Mouse (Mus musculus): ENCODE data around the gene Spag8.
A peak's percentile ranks its signal among the peaks of the same experiment; 100 is the strongest.

Gene Spag8

DNA sequence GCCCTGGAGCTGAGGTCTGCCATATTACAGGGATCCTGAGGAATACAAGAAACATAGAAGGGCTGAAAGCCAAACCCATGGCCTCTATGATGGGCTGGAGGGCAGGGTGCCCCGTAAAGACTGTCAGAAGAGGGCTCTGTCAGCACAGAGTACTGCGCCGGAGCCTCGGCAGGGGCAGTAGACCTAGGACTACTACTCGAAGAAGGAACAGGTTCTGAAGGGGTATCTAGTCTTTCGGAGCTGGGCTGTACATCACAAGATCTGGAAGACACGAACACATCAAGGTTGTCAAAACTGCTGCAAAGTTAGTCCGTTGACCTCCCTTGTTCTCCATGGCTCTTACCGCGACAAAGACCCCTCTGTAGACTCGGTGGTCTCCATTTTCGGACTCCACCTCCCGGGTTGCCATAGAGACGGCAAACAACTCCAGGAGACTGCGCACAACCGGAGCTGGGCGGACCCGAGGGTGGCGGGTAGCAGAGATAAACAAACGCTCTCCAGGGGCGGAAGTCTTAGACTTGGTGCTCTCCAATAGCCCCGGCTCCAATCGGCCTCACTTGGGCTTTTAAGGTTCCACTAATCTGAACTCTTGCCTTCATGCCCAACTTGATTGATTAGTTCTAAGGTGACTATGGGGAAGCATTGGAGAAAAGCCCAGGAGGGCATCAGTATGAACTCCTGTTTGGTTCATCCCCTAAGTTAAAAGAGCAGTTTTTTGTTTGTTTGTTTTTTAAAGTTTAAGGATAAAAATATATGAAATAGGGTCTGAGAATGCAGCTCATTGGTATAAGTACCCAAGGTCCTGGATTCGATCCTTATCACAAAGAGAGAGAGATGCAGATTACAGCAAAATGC is at the start of gene Spag8:
Spag8 (minus strand) TSS at position 434 of the 855 bp plus-strand sequence.
- no peak for DNase-seq (ENCODE audit: low read depth, low spot score)

DNA sequence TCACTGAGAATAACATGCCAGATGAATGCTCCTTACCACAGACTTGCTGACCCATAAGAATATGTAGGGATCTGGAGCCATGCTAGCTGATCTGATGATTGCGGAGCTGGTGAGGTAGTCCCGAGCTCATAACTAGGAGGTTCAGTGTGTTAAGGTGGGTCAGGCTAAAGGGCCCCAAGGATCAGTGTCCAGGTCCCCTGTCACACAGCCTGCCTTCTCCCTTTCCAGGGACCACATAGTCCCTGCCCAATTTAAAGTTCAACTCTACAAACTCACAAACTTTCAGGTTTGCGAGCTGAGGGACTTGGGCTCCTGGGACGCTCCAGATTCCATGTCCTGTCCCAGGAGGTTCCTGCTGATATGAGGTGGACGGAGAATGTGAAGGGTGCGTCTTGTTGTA is 47.3 kb upstream of the Spag8 start, which contains the start of gene Olfr70:
Olfr70 (minus strand) TSS at position 101 of the 400 bp plus-strand sequence.
- DNase-seq (ENCODE audit: low read depth, low spot score): no peak

DNA sequence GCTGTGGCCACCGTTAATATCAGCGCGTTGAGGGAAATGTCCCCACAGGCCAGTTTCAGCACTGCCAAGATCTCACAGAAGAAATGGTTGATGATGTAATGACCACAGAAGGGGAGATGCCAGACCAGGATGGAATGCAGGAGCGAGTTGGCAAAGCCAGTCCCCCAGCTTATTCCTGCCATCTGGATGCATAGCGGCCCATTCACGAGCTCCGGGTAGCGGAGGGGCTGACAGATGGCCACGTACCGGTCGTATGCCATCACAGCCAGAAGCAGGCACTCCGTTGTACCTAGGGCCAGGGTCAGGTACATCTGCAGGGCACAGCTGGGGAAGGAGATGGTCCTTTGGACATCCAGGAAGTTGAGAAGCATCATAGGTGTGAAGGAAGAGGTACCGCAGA is 43.2 kb upstream of the Spag8 start:
- DNase-seq (ENCODE audit: low read depth, low spot score): no peak

DNA sequence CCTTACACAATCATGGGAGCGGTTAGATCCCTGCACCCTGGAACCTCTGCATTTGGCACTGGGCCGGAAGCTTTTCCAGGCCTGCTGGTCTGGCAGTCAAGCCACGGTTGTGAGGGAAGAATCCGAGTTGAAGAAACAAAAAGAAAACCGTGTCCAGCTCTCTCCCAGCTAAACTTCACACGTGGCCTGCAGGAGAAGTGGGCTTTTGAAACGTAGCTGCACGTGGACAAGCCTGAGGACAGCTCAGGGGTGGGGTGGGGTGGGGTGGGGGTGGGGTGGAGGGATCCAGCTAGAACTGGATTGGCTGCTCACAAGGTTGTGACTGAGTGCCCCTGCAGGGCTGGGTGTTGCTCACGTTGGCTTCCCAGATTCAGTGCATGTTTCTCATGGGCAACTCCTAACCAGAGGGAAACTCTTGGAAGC is 41.9 kb upstream of the Spag8 start:
- no peak for DNase-seq (ENCODE audit: low read depth, low spot score)

DNA sequence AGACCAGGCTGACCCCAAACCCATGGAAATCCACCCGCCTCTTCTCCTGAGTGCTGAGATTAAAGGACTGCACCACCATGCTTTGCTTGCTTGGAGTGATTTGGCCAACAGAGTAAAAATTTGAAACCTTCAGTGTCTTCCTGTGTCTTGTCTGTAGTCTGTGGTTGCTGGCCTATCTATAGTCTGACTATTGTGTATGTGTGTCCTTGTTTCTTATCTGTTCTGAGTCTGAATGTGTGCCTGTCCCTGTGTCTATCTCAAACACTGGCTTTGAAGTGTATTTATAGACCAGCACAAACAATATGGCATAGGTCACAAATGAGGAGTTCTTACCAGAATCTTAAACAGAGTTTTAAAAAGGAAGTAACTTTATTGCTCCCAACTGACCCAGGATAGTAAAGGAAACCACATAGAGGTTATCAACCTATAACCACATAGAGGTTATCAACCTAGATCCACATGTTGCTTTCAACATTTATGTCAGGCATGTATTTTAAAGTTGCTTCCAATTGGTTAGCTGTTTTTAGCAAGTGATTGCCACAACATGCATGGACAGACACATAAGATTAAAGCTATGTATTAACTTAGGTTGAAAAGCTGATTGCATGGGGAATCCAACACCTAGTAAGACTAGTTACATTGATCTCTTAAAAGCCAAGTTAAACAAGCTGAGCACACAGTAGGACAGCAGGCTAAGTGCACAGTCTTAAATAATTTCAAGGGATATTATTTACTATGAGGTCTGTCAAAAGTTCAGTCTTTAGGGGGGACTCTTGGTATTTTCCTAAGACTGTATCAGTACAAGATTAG is 41.2 kb upstream of the Spag8 start:
- no peak for DNase-seq (ENCODE audit: low read depth, low spot score)

DNA sequence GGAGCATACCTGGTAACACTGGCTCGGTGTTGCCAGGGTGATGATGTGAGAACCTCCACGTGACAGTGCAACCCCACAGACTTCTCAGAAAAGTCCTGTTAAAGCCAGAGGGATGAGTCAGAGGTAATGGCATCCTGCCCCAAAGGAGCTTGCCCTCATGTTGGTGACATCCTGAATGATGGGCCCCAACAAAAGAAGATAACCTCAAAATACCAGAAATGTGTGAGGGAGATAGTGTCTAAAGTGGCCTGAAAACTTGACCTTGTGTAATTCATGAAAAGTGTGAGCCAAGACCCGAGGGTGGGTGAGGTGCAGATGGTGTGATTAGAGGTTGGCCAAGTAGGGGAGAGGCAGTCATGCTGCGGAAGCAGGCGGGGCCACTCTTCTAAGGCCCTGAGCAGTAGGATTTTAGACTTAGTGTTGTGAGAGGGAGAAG is 40.4 kb upstream of the Spag8 start:
- no peak for DNase-seq (ENCODE audit: low read depth, low spot score)

DNA sequence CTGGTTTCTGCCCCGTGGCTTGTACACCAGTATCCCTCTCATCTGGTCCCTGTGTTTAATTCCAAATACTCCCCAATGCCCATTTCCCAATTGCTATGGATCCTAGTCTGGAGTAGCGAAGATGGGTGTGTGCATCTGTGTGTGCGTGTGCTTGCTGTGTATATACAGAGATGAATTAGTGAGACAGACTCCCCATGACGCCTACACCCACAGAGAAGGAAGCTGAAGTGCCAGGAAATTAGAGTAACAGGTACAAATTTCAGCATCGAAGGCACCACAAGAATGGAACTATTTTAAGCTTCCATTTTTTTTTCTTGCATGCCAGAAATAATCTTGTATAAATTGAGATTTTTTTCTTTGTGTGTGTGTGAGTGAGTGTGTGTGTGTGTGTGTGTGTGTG is 37.6 kb upstream of the Spag8 start:
- no peak for DNase-seq (ENCODE audit: low read depth, low spot score)

DNA sequence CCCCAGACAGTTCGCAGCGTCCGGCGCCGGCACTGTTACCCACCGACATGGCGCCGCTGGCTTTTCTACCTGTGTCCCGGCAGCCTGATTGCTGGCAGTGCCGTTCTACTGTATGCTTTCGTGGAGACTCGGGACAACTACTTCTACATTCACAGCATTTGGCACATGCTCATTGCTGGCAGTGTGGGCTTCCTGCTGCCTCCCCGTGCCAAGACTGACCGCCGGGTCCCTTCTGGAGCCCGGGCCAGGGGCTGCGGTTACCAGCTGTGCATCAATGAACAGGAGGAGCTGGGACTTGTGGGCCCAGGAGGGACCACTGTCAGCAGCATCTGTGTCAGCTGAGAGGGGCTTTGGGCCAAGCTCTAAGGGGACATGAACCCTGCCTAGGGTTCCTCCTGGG is 36.6 kb upstream of the Spag8 start:
- DNase-seq (ENCODE audit: low read depth, low spot score): no peak

DNA sequence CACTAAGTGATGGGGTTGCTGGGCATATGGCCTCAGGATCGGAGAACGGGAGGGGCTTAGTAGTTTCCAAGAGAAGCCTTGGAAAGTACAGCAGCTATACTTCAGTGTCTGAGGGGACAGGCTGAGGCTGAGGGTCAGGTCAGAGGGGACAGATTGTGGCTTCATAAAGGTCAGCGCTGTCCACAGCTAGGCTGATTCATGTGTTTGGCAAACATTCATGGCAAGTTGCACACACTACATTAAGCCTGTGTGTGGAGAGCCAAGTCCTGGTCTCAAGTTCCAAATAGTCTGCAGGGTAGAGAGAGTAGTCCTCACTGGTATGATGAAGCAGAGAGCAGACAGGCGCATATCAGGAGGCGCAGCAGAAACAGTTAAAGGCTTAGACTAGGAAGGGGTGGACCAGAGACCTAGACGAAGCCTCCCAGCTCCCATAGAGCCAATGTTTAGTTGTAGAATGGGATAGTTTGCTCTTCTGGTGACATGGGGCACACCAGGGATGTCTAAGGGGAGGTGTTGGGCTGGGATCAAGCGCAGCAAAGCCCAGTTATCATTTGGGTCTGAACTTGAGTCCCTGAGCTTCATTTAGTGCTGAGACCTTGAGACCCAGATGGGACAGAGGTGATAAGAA is 26.1 kb upstream of the Spag8 start:
- no peak for DNase-seq (ENCODE audit: low read depth, low spot score)

DNA sequence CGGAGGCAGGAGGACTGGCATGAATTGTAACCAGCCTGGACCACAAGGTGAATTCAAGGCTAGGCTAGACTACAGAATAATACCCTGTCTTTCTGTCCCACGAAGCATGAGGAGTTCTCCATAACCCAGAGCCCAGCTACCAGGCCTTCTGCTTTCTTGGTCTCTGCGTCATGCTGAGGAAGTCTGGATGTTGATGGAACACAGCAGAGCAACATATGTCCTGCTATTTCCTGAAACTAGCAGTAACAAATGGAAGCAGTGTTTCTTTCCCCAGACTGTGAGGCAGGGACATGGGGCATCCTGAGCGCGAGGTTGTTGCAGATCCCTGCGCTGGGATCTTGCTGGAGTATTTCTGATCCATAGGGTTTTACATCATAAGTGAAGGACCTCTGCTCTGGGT is 25.1 kb upstream of the Spag8 start:
- no peak for DNase-seq (ENCODE audit: low read depth, low spot score)

DNA sequence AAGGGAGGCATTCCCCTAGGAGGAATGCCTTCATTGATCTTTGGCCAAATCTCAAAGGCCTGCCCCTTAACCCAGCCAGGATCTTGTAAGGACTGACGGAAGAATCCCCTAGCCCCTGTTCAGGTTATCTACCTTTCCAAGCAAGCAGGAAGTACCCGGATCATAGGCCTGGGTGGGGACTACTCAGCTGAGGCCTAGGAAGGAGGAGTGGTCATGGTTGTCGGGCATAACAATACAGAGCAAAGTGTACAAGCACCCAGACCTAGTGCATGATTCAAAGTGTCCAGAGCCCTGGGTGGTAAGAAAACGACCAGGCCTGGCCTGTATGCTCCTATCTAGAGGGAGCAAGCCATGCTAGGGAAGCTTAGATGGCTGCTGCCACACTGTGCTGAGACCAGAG is 22.2 kb upstream of the Spag8 start:
- no peak for DNase-seq (ENCODE audit: low read depth, low spot score)

DNA sequence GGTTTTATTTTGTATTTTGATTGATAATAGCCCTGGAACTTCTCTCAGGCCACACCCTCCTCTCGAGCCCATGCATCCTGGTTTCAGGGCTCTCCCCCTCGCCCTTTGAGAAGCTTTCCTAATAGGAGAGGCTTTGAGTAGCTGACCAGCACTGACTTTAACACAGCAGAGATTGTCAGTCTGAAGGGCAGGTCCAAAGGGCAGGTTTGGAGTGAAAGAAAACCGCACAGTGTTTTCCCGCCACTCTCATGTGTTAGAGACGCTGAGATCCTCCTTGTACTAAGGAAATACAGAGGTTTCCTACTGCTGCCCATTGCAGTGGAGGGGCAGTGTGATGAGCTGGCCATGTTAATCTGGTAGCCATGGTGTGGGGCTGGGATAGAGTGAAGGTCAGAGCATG is 21.6 kb upstream of the Spag8 start:
- DNase-seq (ENCODE audit: low read depth, low spot score): no peak

DNA sequence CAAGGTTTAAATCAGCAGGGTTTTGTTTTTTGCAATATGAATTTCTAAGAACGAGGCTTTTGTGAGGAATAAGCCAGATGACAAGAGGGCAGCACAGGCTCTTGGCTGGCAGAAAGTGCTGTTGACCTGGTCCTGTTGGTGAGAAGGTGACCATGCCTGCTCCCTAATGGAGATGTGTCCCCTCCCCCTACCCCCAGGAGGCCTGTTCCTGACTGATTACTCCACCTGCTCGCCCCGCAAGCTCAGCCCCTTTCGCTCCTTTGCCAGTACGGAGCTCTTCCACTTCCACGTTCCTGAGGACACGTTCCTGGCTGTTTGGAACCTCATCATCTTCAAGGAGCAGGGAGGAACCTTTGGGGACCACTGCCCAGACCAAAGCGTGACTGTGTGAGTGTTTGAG is 20.3 kb upstream of the Spag8 start:
- no peak for DNase-seq (ENCODE audit: low read depth, low spot score)

DNA sequence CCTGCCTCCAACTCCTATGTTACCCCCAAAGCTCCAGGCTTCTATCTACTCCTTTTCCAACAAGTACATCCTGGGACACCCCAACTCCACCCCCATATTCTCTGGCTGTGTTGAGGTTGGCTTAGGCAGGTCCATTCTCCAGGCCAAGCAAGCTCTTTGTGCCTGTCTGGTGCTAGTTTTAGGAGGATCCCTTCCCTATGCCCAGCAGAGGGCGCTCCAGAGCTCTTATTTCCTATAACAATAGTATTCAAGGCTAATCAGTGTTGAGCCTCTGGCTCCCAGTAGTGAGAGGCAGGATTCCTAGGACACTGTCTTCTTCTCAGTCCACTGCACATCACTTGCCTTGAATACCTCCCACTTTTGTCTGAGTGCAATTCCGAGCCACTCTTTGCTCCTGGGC is 18.7 kb upstream of the Spag8 start:
- peak; percentile 75 for DNase-seq (ENCODE audit: low read depth, low spot score)

DNA sequence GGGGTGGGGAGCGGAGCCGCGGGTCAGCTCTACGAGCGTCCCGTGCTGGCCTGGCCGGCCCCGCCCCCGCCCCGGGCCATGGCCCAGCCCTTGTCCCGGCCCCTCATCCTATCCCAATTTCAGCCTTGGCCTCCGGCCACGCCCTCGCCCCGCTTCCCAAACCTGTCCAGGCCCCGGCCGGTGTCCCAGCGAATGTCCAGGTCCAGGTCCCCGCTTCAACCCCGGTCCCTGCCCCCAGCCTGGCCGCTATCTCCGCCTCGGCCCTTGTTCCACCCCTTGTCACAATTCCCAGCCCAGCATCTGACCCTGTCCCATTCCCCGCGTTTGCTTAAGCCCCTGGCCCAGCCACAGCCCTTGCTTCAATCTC is 16.0 kb upstream of the Spag8 start:
- no peak for DNase-seq (ENCODE audit: low read depth, low spot score)

DNA sequence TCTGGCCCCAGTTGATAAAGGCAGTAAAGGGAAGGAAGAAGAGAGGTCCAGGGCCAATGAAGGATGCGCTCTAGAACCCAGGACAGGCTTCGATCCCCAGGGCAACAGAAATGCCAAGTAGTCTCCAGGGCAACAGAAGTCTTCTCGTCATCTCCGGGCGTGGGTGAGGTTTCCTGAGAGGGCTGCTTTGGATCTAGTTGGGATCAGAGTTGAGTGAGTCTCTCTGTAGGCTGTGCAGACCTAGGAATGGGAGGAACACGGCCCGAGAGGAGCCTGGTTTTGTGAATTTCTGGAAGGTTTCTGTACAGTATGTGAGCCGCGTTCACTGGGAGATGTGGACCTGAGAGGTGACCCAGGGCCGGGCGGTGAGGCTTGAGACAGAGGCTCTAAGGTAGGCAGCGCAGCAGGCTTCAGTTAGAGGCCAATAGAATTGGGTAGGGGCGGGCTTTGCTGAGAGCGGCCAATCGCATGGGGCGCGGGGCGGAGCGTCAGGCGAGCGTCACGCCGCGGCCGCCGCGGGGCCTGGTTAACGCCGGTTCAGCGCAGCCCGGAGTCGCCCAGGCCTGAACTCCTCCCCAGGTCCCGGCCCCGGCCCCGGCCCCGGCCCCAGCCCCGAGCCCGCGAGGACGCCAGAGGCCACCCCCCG is 15.5 kb upstream of the Spag8 start, which contains the start of the genes Tmem8b and Fam221b:
Tmem8b (plus strand) TSS at position 190 of the 646 bp plus-strand sequence.
Fam221b (minus strand) TSS at position 364 of the 646 bp plus-strand sequence.
- DNase-seq (ENCODE audit: low read depth, low spot score): peak; percentile 79

DNA sequence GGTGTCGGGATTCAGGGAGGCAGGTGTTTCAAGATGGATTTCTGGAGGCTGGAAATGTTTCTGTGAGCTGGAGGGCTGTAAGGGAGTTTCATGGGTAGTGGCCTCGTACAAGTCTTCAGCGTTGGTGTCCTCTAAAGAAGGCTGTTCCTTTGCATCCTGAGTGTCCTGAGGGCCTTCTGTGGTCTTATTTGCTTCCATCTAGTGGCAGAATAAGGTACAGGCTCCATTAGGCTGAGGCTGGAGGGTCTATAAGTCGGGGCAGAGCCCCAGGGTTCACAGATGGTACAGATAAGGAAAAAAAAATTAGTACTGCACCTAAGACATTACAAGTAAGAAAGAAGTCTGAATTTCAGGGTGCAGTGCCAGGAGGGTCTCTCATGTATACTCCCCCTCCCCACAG is 13.0 kb upstream of the Spag8 start:
- no peak for DNase-seq (ENCODE audit: low read depth, low spot score)

DNA sequence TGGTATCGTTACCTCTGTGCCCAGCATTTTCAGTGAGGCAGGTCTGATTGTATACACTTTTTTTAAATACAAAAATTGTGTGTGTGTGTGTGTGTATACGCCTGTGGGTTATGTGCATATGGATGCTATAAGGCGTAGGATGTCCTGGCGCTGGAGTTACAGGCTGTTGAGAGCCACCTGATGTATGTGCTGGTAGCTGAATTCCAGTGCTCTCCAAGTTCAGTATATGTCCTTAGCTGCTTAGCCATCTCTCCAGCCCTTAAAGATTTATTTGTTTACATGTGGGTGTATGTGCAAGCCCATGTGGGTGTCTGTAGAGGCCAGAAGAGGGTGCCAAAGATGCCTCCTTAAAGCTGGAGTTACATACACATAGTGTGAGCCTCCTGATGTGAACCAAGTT is 3.8 kb upstream of the Spag8 start:
- no peak for DNase-seq (ENCODE audit: low read depth, low spot score)

DNA sequence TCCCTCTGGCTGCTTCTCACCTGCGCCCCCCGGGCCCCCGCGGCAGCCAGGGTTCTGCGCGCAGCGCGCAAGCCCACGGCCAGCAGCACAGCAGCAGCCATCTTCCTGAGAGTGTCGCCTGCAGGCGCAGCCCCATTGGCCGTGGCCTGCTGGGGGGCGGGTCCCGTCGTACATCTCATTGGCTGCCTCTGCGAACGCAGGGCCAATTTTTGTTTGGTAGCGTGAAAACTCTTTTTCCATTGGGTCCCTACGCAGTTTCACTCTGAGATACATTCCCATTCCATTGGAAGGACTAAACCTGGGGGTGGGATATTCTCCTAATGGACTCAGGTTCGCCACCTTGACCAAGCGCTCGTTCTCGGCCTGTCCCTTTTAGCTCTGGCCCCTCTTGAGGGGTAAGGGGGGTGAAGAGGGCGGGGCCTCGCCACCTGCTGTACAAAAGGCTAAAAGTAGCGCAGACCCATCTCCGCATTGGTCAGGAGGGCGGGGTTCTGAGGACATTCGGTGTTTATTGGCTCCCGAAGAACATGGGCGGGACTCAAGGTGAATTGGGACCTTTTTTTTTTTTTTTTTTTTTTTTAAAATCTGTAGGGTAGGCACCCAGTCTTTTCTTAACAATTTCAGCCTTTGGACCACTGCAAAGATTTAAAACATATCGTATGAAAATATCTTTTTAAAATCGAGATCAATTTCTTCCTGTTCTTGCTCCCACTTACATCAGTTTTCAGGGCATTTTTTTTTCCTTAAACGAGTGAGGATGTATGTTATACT is 3.1 kb upstream of the Spag8 start, which contains the start of gene Hint2:
Hint2 (minus strand) TSS at position 128 of the 771 bp plus-strand sequence.
- DNase-seq (ENCODE audit: low read depth, low spot score): peak; percentile 91

DNA sequence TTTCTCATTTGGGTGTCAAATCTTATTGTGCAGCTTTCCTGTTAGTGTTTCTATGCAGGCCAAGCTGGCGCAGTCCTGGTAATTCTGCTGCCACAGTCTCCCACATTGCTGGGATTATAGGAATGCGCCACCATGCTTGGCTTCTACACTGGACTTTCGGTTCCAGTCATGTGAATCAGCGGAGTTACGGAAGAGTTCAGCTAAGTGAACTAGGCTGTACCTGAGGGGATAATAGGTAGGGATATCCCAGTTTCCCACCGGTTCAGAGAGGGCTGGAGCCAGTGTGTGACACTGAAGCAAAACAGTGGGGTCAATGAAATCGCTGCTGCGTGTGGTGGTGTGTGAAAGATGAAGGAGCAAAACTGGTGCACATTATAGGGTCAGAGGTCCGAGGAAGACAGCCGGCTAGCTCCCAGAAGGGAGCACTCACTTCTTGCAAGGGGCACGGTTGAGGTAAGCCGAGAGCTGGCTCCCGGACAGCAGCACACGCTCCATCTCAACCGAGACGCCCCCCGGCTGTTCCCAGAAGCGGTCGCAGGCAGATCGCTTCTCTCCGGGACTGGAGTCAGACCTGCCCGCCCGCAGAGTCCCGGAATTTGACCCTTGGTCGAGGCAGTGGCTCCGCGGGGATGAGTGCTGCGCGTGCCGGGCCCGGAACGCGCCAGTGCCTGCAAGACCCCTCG is 2.4 kb upstream of the Spag8 start:
- no peak for DNase-seq (ENCODE audit: low read depth, low spot score)
